Mouse (Mus musculus) embryo, embryonic 11.5 days (tissue): ENCODE measurements at regions not wholly inside any gene's neighbourhood (a gene's known extent, or its start where the extent isn't known, plus 50 kb on each side); places are given as distances from the start of the nearest gene placed in this dataset.
A peak's percentile ranks its signal among the peaks of the same experiment; 100 is the strongest.

Source experiments
- DNase-seq: peaks from one replicate; pipeline ENCODE4 v3.0.0-alpha.2; 2012; ENCODE audit warnings: low read depth, low spot score

DNA sequence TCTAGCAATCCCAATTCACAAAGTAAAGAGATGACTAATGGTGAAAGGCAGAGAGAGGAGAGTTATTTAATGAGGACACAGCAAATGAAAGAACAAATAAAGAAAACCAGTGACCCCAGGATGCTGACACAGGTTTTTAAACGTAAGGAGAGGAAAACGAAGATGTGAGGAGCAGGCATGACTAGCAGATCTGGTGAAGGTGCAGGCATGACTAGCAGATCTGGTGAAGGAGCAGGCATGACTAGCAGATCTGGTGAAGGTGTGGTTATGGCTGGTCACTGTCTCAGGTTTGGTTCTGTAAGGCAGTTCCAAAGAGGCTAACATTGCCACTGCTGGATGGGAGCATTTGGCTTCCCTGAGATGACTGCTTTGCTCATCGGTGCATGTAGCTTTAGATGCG is 57.0 kb downstream of the Mbl2 start:
- DNase-seq = no peak

DNA sequence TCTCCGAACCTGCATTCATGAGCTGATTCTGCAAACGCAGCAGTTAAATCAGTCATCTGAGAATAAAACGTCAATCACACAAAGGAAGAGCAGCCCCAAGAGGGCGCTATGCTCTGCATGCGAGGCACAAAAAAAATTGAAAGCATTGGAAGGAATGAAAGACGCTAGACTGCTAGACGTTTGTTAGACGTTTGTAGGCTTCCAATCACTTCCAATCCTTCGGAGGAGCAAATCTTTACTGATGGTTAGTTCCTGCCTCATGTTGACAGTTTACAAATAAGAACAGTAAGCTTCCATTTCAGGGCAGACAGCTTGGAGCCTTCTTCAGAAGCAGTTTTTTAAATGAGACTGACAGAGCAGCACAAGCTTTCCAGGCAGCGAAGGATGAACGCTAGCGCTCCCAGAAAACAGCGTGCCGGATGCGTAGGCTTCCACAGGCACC is 62.5 kb downstream of the Mbl2 start:
- no peak for DNase-seq

DNA sequence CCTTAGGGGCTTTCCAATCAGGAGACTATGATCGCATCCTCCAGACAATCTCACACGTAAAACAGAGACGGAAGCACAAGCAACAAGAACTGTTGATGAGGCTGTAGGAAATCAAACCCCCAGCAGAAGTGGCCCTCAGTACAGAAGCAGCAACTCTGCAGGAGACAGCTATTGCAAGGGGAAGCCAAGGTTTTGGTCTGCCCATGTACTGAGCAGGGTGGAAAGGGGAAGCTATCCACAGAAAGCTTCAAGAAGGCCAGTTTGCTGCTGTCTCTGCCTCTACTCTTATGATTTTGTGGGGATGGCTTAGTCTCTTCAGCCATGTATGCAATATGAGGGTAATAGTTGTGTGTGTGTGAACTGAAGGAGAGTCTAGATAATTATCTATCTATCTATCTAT is 63.3 kb downstream of the Mbl2 start:
- no peak for DNase-seq

DNA sequence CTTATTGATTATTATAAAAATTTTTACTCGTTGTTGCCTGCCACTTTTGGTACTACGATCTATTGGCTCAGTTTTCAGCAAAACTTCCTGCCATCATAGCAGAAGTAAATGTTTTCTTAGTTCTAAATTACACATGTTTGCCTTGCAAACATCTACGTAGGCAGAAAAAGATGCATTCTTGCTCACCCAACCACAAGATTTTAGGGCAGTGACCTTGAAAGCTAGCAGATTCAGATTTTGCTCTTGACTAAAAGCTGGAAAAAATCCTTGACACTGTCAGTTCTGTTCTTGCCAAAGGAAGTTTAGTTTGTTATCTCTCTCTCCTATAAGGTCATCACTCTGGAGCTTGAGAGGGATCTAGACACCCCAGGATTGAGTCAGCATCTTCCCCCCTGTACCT is 66.8 kb downstream of the Mbl2 start:
- DNase-seq = no peak

DNA sequence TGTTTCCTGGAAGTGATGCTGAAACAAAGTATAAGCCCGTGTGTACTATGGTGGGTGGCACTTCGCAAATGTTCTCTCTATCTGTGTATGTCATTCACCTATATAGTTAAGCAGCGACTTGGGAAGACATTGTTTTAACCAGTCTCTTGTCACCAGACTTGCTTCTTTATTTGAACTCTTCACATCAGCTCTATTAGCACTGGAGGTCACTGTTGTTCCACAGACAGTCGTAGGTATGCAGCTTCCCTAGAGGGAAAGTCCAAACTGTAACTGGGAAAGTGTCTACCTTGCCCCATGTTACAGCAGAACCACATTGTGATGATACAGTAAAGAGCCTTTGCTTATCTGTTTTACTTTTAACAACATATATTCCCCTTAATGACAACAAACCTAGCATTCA is 69.5 kb downstream of the Mbl2 start:
- DNase-seq = no peak

DNA sequence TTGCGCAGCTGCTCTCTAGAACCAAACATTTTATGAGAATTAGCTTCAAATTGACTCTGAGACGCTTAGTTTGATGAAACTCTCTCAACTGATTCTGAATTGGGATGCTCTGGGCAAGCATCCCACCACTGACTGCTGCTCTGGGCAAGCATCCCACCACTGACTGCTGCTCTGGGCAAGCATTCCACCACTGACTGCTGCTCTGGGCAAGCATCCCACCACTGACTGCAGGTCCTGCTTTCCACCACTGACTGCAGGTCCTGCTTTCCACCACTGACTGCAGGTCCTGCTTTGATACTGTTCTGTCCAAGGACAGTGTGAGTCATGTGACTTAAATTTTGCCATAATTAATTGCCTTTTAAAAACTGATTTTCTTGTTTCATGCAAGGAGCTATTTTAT is 73.6 kb downstream of the Mbl2 start:
- DNase-seq = no peak

DNA sequence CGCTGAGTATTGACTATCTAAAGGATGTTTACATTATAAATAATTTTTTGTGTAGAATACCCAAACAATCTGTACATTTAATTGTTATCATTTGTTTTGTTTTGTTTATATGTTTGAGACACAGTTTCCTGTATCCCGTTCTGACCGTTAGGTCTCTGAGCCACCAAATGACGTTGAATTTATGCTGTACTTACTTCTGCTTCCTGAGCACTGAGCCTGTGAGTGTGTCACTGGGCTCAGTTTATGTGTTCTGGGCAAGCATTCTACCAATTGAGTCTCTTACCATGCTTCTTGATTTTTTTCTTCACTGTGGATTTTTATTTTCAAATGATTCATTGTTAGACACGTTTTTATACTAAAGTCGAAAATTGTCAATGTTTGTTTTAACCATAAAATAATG is 74.2 kb downstream of the Mbl2 start:
- no peak for DNase-seq

DNA sequence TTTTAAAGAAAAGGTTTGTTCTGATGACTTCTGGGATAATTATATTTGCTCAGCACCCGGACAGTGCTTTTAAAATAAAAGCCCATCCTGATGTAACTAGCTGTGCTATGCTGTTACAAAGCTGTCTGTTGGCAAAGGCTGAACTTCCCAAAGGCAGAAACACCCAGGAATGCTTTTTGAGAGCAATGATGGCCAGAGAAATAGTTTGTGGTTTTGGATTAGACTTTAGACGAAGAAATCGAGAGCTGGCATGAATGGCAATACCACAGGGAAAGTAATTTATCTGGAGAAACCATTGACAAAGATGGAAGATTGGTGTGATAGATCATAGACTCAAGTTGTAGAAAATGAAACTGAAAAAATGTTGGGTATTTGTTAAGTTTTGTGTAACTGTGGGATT is 84.6 kb downstream of the Mbl2 start:
- DNase-seq = no peak

DNA sequence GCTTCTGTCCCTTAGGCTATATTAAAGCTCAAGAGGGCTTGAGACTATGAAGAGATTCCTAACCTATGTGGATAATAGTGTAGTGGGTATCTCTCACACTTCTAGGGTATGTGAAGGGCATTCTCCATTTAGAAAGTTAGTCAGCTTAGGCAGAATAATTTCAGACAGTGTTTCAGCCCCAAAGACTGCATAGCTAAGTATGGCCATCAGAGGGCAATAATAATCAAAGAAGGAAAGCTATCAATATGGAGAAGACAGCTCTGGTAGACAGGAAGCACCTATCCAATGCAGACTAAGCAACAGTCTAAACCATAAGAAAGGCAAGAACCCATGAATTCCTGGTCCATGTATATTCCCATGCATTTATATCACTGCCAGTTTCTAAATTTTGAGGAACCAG is 95.0 kb downstream of the Mbl2 start:
- DNase-seq = no peak

DNA sequence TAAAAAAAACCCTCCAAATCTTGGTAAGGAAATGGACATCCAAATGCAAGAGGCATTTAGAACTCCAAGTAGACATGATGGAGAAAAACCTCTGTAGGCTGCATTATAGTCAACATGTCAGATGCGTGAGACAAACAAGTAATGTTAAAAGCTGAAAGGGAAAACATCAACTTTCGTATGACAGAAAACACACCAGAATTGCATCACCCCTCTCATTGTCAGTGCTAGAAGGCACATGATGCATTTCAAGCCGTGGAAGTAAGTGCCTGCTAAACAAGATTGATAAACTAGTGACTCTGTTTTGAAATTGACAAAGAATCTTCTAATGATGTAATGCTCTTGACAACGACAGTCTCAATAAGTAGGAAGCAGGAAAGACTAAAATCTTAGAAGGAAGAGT is 96.1 kb downstream of the Mbl2 start:
- no peak for DNase-seq

DNA sequence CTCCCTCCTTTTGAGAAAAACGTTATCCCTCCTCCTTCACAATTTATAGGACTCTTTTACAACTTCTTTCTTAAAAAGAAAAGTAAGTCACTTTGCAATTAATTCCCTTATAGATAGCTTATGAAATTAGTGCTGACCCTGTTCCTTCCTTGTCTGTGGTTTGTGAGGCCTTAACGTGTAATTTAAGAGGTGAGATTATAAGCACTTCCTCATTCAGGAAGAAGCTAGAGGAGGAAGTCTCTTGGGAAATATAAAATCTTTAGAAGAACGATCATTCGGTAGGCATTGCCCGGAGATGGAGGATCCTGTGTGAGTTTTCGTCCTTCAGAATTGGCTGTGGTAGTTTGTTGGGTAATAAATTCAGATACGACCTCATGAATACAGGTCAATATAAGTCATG is 98.0 kb downstream of the Mbl2 start:
- no peak for DNase-seq

DNA sequence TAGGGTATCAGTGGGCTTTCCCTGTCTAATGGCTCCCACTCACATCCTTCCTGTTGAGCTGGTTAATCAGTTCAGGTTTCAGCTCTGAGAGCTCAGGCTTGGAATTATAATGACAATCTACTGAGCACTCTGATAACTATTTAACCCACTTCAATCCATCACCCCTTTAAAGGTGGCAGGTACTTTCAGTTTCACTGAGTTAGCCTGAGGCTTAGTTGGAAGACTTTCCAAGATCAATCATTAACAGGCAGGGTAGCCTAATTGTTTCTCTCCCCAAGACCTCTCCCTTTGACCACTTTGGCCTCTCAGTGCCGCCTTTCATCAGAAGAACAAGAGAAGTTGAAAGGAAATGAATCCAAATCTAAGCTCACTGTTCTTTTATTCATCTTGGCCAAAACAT is 99.1 kb downstream of the Mbl2 start:
- DNase-seq = no peak

DNA sequence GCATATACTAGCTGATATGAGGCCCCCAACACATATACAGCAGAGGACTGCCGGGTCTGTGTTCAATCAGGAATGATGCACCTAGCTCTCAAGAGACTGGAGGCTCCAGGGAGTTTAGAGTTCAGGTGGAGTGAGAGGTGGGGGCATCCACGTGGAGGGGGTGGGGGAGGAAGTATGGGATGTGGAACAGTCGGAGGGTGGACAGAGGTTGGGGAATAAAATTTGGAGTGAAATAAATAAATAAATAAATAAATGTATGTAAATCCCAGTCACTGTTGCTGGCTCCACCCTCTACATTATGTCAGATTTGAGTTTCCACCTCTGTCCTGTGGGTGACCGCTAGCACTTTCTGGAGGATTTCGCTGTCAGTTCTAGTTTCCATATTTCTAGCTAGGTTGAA is 111.7 kb downstream of the Mbl2 start:
- DNase-seq = no peak

DNA sequence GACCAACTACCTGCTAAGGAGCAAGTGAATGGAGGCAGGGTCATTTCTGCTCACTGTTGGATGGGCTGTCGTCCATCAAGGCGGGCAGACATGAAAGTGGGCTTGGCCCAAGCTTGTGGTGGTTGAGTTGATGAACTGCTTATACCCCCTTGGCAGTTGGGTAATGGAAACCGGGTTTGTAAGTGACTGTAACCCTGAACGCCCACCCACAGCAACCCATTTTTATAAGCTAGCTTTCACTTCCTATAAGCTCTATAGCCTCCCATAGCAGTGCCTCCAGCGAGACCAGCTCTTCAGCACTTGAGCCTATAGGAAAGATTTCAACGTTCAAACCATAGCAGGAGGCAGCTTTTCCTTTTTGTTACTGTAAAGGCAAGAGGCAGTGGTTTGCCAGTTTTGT is 116.2 kb downstream of the Mbl2 start:
- DNase-seq = no peak

DNA sequence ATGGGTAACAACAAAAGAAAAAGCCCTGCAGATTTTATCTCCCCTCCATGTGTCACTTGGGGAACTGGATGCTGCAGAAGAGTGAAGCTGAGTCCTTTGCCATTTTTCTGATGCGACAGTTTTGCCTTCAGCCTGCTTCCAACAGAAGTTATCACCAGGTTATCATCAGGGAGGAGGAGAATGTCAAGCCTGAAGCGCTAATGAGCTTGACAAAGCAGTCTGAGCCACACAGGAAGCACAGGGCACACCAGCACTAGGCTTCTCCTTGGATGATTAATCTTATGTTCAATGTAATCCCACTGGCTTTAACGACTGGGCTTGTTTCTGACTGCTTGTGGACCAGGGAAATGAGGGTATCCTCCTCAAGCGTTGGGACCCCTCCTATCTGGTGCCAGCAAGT is 122.2 kb downstream of the Mbl2 start:
- no peak for DNase-seq

DNA sequence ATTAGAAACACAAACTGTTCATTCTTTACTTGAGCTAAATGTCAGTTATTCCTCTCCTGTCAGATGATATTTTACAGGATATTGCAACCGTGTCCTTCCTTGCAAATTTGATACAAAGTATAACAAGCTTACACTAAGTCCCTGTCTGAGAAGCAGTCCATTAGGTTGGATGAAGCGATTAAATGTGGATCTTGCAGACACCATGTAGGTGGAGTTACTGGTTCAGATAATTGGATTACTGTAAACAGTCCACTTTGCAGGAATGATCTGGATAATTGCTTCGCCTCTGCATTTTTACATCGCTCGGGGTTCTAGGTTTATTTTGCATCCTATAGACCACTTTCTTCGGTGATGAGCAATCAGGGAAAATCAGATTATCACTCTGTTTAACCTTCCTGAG is 126.2 kb downstream of the Mbl2 start:
- DNase-seq = no peak

DNA sequence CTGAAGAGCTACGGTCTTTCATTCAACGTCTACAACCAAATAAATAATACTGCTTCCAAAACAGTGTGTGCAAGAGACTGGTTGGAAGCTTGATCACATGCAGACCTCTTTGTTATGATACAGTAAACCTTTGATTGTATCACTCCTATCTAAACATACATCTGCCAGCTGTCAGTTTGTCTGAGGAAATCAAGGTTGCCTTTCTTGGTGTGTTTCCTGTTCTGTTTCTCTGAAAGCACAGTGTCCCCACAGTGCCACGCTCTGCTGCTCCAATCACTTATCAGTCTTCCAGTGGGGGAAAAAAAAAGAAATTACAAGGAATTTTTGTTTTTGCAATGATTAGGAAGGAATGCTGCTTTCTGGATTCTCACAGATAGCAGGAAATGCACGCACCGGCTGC is 139.2 kb downstream of the Mbl2 start:
- DNase-seq = no peak

DNA sequence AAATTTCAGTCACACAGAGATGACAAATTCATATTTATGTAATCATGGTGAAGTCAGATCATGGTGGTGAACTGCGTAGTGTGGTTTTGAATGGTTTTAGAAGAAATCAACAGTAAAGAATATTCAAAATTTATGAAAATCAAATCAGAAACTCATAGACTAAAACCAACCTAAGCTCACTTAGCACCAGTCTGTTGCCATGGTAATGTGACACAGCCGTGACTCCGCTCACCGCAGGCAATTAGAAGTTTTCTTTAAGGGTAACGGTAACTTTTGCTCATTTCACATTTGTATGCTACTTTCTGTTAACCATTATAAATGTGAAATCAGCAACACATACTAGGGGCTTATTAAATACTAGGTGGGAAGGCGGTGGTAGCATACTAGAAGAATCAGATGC is 147.0 kb downstream of the Mbl2 start:
- DNase-seq = no peak

DNA sequence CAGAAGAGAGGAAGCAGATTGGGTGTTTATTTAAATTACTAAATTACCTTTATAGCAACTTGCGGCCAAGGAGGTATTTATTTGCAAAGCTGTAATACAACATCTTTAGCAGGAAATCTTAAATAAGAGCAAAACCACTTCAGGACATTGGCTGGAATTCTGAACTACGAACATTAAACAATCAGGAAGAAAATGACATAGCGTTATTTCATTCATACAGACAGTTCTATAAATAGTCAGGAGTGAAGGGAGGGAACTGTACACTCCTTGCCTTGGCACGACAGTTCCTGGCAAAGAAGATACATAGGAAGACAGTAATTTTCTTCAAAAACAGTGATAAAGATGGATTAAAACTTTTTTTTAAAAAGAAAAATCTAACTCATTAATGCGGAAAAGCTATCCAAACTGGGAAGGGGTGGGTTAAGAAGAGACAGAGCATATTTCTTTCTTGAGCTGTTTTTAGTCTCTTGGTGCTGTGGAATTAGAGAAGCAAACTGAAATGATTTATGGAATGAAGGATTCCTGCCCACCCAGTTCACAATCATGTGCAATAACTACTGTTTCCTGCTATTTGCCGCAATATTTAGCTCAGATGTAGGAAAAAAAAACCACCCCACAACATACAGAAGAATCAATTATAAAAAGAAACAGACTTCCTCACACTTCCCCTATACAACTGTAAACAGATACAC is 147.9 kb downstream of the Mbl2 start:
- DNase-seq = no peak

DNA sequence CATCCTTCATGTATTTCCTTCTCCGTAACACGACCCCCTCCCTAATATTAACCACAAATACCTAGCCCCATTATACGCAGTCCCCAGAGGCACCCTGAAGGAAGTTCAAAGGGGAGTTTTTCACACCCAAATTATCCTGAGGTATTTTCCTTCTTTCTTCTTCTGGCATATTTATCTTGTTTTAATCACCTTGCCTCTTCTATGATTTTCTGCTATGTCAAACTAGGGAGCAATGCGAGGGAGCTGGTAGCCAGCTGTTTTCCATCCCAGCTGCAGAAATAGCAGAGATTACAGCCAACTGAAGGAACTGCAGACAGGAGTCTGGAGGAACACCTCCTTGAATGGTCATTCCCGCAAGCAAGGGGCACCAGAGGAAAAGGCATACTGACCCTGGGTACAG is 155.7 kb downstream of the Dkk1 start:
- DNase-seq = peak; percentile 8

DNA sequence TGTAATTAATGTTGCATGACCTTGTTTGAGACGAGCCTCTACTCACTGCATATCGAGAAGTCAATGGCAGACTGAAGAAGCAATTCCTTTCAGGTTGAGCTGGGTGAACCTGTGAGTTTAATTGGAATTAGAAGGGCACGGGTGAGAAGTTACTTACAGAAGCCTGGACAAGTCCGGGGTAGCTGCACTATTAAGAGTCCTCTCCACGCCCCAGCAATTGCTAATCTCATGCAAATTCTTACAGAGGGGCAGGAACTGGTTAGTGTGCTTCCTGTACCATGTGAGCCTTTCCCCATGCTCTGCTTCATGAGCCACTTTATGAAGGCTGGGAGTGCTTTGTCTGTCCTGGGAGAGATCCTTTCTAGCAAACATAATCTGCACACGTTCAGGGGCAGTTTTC is 142.5 kb downstream of the Dkk1 start:
- no peak for DNase-seq

DNA sequence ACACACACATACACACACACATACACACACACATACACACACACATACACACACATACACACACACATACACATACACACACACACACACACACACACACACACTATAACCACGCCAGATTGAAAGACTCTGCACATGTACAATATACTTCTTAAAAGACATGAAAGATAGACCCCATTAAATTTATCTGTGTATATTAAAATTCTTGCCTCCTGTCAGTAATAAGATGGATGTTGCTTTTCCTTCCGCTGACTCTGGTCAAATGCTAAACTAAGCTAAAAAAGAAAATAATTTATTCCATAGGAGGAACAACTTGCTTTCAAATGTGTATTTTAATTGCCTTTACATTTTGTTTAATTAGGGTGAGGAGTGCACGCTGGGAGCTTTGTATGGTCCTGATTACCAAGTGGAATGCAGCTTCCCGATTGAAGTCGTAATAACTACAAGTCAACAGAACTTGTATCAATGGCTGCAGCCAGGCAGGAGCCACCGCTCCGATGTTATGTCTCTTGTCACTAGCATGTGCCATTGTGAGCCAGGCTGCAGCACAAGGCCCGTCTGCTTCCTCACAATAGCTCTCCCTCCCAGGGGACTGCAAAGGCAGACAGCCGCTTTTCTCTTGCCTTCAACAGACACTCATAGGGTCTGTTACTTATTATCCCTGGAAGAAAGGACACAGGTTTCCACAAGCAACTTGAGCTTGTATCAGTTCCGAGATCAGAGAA is 129.7 kb downstream of the Dkk1 start:
- peak; percentile 47 for DNase-seq

DNA sequence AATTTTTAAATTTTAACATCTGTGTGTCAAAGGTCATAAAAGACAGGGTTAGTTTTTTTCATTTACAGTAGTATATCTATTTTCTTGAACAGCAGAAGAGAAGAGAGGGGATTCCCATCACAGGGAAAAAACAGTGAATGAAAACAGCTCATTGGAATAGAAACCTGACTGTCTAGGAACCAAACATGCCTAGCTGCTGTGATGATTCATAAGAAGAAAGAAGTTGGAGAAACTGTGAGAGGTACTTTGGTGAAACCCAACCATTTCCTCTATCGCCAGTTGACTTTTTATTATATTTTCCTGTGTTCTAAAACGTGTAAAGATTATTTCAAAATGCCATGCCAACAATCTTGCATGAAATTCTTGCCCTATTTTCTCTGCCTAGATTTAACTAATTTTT is 123.8 kb downstream of the Dkk1 start:
- no peak for DNase-seq

DNA sequence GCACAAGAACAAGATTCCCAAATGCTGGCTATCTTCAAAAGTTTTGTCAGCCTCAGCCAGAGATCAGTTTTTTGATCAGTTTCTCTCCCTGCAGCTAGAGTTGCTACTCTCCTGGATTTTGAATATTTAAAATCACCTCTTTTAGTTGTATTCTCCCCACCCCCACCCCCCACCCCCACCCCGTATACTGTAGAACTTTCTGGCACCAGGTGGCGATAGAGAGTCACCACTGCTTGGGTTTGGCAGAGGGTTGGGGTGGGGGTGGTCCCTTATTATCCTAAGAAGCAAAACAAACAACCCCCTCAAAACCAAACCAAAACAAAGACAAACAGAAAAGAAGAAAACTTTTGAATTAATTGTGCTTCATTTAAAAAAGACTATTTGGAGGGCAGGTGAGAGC is 122.0 kb downstream of the Dkk1 start:
- no peak for DNase-seq
